Mouse (Mus musculus): ENCODE data around the gene Gnb3.

DNA sequence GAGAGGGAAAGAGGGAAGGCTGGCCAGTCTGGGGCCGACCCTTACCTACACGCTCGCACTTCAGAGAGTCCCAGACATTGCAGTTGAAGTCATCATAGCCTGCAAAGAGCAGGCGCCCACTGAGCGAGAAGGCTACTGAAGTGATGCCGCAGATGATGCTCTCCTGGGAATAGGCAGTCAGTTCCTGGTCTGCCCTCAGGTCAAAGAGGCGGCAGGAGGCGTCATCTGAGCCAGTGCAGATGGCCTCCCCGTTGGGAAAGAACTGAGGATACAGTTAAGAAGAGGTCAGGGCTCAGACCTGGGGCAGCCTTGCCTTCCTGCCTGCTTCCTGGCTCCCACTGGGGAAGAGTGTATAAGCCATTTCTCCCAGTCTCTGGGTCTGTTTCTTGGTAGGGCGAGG lies 4.5 kb downstream of the Gnb3 start:
- no peak for TF ChIP-seq POLR2A (IDR thresholded peaks at IDR 0.05; ENCODE audit: insufficient read depth, low read length)
- no peak for TF ChIP-seq EP300 (IDR thresholded peaks at IDR 0.05; ENCODE audit: insufficient read depth, low read depth, low read length)
- no peak for TF ChIP-seq CTCF (IDR thresholded peaks at IDR 0.05; ENCODE audit: low read depth, low read length)

Data from ES-Bruce4 (cell line).